Comparison of ENCODE assay signal across 25 mouse cellular contexts in genomic region chr16:57890135-57890534, GRCm38 (mm10).
DNase-seq lines count a peak whose midpoint lies in the region; ATAC-seq and TF ChIP-seq lines count a peak whose summit lies in the region.
"Had no signal": no experiment of that assay in that cellular context is flagged by ENCODE, and none has a peak within 500 bp of the region (broad histone marks: within the 10 kb centered on the region; RNA-seq: fewer than 3 reads in every experiment).

No protein-coding gene starts in this region.

- 43% methylated on average over 5 of the region's 5 CpGs for WGBS in embryonic facial prominence, embryonic 14.5 days
- 84% methylated on average over 5 of the region's 5 CpGs for WGBS in embryonic facial prominence, embryonic 10.5 days
- WGBS in forebrain, postnatal 0 days, result 51% methylated on average over 5 of the region's 5 CpGs
- WGBS in forebrain, embryonic 10.5 days, result 93% methylated on average over 5 of the region's 5 CpGs

- no peak for TF ChIP-seq POLR2A in brain, embryonic 14.5 days (IDR thresholded peaks at IDR 0.05; ENCODE audit: borderline replicate concordance, extremely low read depth, insufficient read depth, insufficient read length, poor library complexity, severe bottlenecking)

- H3K9ac ChIP-seq in embryonic facial prominence, embryonic 14.5 days (ENCODE audit: low read depth, low read length), result no peak overlapping the region
- no peak overlapping the region for H3K9ac ChIP-seq in forebrain, postnatal 0 days
- H3K9ac ChIP-seq: embryonic facial prominence, embryonic 13.5 days; heart, embryonic 12.5 days; heart, embryonic 15.5 days; hindbrain, embryonic 13.5 days; intestine, embryonic 15.5 days had no signal

- H3K9me3 ChIP-seq in embryonic facial prominence, embryonic 14.5 days (ENCODE audit: control insufficient read depth, low read length), result no peaks in the 10 kb centered on the region
- H3K9me3 ChIP-seq in embryonic facial prominence, embryonic 10.5 days, result no peaks in the 10 kb centered on the region
- no peaks in the 10 kb centered on the region for H3K9me3 ChIP-seq in forebrain, postnatal 0 days (ENCODE audit: low read length)
- no peaks in the 10 kb centered on the region for H3K9me3 ChIP-seq in forebrain, embryonic 10.5 days
- H3K9me3 ChIP-seq: embryonic facial prominence, embryonic 13.5 days; heart, embryonic 12.5 days; heart, embryonic 15.5 days; hindbrain, embryonic 10.5 days; hindbrain, embryonic 13.5 days; intestine, embryonic 15.5 days had no signal

- no peak for ATAC-seq in embryonic facial prominence, embryonic 14.5 days (ENCODE audit: low read depth)
- ATAC-seq in forebrain, postnatal 0 days, result peak; percentile 53; the same call in 1 of the 2 replicates
- no peak for ATAC-seq in erythroid progenitor cell, adult 5-6 weeks (replicated peaks; ENCODE audit: low FRiP score, poor library complexity, severe bottlenecking)
- ATAC-seq: activated CD4-positive, CD25-positive, alpha-beta regulatory T cell, adult 4 months; hindbrain, embryonic 16.5 days; intestine, embryonic 15.5 days had no signal

- no peaks in the 10 kb centered on the region for H3K27me3 ChIP-seq in embryonic facial prominence, embryonic 14.5 days (replicated peaks; ENCODE audit: control insufficient read depth, insufficient read depth, low read length)
- no peaks in the 10 kb centered on the region for H3K27me3 ChIP-seq in embryonic facial prominence, embryonic 10.5 days (replicated peaks; ENCODE audit: low read depth, poor library complexity, severe bottlenecking)
- H3K27me3 ChIP-seq in forebrain, postnatal 0 days (ENCODE audit: insufficient read depth, low read length), result no peaks in the 10 kb centered on the region
- no peaks in the 10 kb centered on the region for H3K27me3 ChIP-seq in forebrain, embryonic 10.5 days (ENCODE audit: poor library complexity, severe bottlenecking)
- H3K27me3 ChIP-seq: embryonic facial prominence, embryonic 13.5 days; heart, embryonic 12.5 days; heart, embryonic 15.5 days; hindbrain, embryonic 13.5 days; intestine, embryonic 15.5 days had no signal

- H3K36me3 ChIP-seq in embryonic facial prominence, embryonic 14.5 days (ENCODE audit: control insufficient read depth, insufficient read depth, low read length), result no peaks in the 10 kb centered on the region
- no peaks in the 10 kb centered on the region for H3K36me3 ChIP-seq in embryonic facial prominence, embryonic 10.5 days (replicated peaks)
- no peaks in the 10 kb centered on the region for H3K36me3 ChIP-seq in forebrain, postnatal 0 days (ENCODE audit: insufficient read depth)
- no peaks in the 10 kb centered on the region for H3K36me3 ChIP-seq in forebrain, embryonic 10.5 days (replicated peaks)
- H3K36me3 ChIP-seq: embryonic facial prominence, embryonic 13.5 days; heart, embryonic 12.5 days; heart, embryonic 15.5 days; hindbrain, embryonic 10.5 days; hindbrain, embryonic 13.5 days; intestine, embryonic 15.5 days had no signal

- H3K4me3 ChIP-seq in embryonic facial prominence, embryonic 14.5 days (ENCODE audit: low read depth, low read length), result no peak overlapping the region
- H3K4me3 ChIP-seq in embryonic facial prominence, embryonic 10.5 days, result no peak overlapping the region
- H3K4me3 ChIP-seq in forebrain, postnatal 0 days (ENCODE audit: low read depth, low read length), result no peak overlapping the region
- no peak overlapping the region for H3K4me3 ChIP-seq in forebrain, embryonic 10.5 days
- H3K4me3 ChIP-seq: embryonic facial prominence, embryonic 13.5 days; heart, embryonic 12.5 days; heart, embryonic 15.5 days; hindbrain, embryonic 10.5 days; hindbrain, embryonic 13.5 days; intestine, embryonic 15.5 days had no signal

- TF ChIP-seq CTCF in forebrain, postnatal 0 days (IDR thresholded peaks at IDR 0.05; ENCODE audit: low read depth), result no peak
- no peak for TF ChIP-seq CTCF in brain, embryonic 14.5 days (IDR thresholded peaks at IDR 0.05; ENCODE audit: borderline replicate concordance, extremely low read depth, insufficient read depth, insufficient read length)

- peaks cover 10% of the 10 kb centered on the region; the same call in 1 of the 2 replicates for H3K4me1 ChIP-seq in embryonic facial prominence, embryonic 14.5 days (ENCODE audit: control insufficient read depth, insufficient read depth, low read length)
- no peaks in the 10 kb centered on the region for H3K4me1 ChIP-seq in embryonic facial prominence, embryonic 10.5 days
- 0 out of 2 replicates have a peak, but pooled peaks cover 3% of the 10 kb centered on the region for H3K4me1 ChIP-seq in forebrain, postnatal 0 days (ENCODE audit: insufficient read depth)
- H3K4me1 ChIP-seq in forebrain, embryonic 10.5 days, result no peaks in the 10 kb centered on the region
- H3K4me1 ChIP-seq: heart, embryonic 12.5 days; heart, embryonic 15.5 days; hindbrain, embryonic 13.5 days; intestine, embryonic 15.5 days had no signal

- peak overlapping the region; percentile 0; the same call in 1 of the 2 replicates for H3K27ac ChIP-seq in embryonic facial prominence, embryonic 14.5 days (replicated peaks; ENCODE audit: low read depth, low read length)
- H3K27ac ChIP-seq in embryonic facial prominence, embryonic 10.5 days (replicated peaks), result no peak overlapping the region
- H3K27ac ChIP-seq in forebrain, postnatal 0 days (ENCODE audit: low read depth, low read length), result no peak overlapping the region
- no peak overlapping the region for H3K27ac ChIP-seq in forebrain, embryonic 10.5 days
- H3K27ac ChIP-seq: embryonic facial prominence, embryonic 13.5 days; heart, embryonic 15.5 days; hindbrain, embryonic 10.5 days; hindbrain, embryonic 13.5 days; intestine, embryonic 15.5 days had no signal

- H3K4me2 ChIP-seq in embryonic facial prominence, embryonic 14.5 days (ENCODE audit: low read depth, low read length), result no peak overlapping the region
- H3K4me2 ChIP-seq in forebrain, postnatal 0 days (ENCODE audit: low read depth), result no peak overlapping the region
- H3K4me2 ChIP-seq: embryonic facial prominence, embryonic 13.5 days; heart, embryonic 12.5 days; heart, embryonic 15.5 days; hindbrain, embryonic 13.5 days; intestine, embryonic 15.5 days had no signal

- peak; percentile 76 for DNase-seq in embryonic facial prominence, embryonic 14.5 days (ENCODE audit: low spot score)
- DNase-seq in embryonic facial prominence, embryonic 10.5 days (ENCODE audit: low spot score), result no peak
- peak; percentile 64 for DNase-seq in forebrain, postnatal 0 days
- no peak for DNase-seq in forebrain, embryonic 10.5 days (ENCODE audit: extremely low spot score, low spot score)
- peak; percentile 34 for DNase-seq in brain, embryonic 14.5 days (ENCODE audit: low read depth)
- DNase-seq: adrenal gland, adult 8-10 months; adrenal gland, postnatal 25 days; cerebellum, adult 11 months; cerebellum, adult 2 months; cerebellum, adult 9-11 months; cerebellum, postnatal 25 days; gastrocnemius, postnatal 25 days; heart, adult 18-20 months; heart, postnatal 10 days; heart, postnatal 36 days; kidney, adult 11 months had no signal

Comparison
In these comparisons a context has a peak if more than half of its experiments do, and no peak if none do; other contexts are left out.
1. DNase-seq: peak in embryonic facial prominence, embryonic 14.5 days (single experiment), forebrain, postnatal 0 days (single experiment) and brain, embryonic 14.5 days (single experiment); none in embryonic facial prominence, embryonic 10.5 days (single experiment) and forebrain, embryonic 10.5 days (single experiment).